Mouse (Mus musculus) 3T3-L1 (cell line): ENCODE measurements around the gene Mfng.

Source experiments
- DNase-seq: peaks from one replicate; pipeline ENCODE4 v3.0.0-alpha.2; 2015; ENCODE audit warnings: low read depth, low spot score

The Mfng gene

GRCm38 (mm10) chr15:78788042-78788441 lies 14.8 kb upstream of the Mfng start:
- DNase-seq: no peak

GRCm38 (mm10) chr15:78787287-78787856 lies 14.1 kb upstream of the Mfng start:
- DNase-seq: no peak

- DNase-seq: peak; percentile 70
Observed at GRCm38 (mm10) chr15:78786411-78786818, 13.1 kb upstream of the Mfng start.

- DNase-seq: peak; percentile 46
Observed at GRCm38 (mm10) chr15:78785961-78786360, 12.7 kb upstream of the Mfng start.

- DNase-seq: no peak
Observed at GRCm38 (mm10) chr15:78785258-78785657, 12.0 kb upstream of the Mfng start.

GRCm38 (mm10) chr15:78784520-78784919 lies 11.2 kb upstream of the Mfng start:
- DNase-seq: no peak

GRCm38 (mm10) chr15:78782348-78783103 lies 9.3 kb upstream of the Mfng start:
- no peak for DNase-seq

GRCm38 (mm10) chr15:78780908-78781307 lies 7.6 kb upstream of the Mfng start:
- DNase-seq: no peak

- DNase-seq: no peak
Observed at GRCm38 (mm10) chr15:78780359-78780758, 7.1 kb upstream of the Mfng start.

GRCm38 (mm10) chr15:78779690-78780089 lies 6.4 kb upstream of the Mfng start:
- DNase-seq: no peak

- DNase-seq: no peak
Observed at GRCm38 (mm10) chr15:78779253-78779652, 6.0 kb upstream of the Mfng start.

- peak; percentile 84 for DNase-seq
Observed at GRCm38 (mm10) chr15:78778077-78778870, 5.0 kb upstream of the Mfng start.

- no peak for DNase-seq
Observed at GRCm38 (mm10) chr15:78772856-78773255, 419 bp downstream of the Mfng start.

- DNase-seq: no peak
Observed at GRCm38 (mm10) chr15:78772368-78772763, 909 bp downstream of the Mfng start.

GRCm38 (mm10) chr15:78771531-78772367 lies 1.5 kb downstream of the Mfng start:
- DNase-seq: no peak

GRCm38 (mm10) chr15:78770983-78771355 lies 2.3 kb downstream of the Mfng start:
- no peak for DNase-seq

- DNase-seq: no peak
Observed at GRCm38 (mm10) chr15:78770234-78770982, 2.9 kb downstream of the Mfng start.

- no peak for DNase-seq
Observed at GRCm38 (mm10) chr15:78769064-78769463, 4.2 kb downstream of the Mfng start.

GRCm38 (mm10) chr15:78763704-78764103 lies 9.6 kb downstream of the Mfng start:
- DNase-seq: no peak

GRCm38 (mm10) chr15:78763210-78763609 lies 10.1 kb downstream of the Mfng start:
- no peak for DNase-seq

- no peak for DNase-seq
Observed at GRCm38 (mm10) chr15:78761112-78761511, 12.2 kb downstream of the Mfng start.
